9 mouse cellular contexts compared by ENCODE assay signal in genomic region chr19:40343018-40343417, GRCm38 (mm10).
DNase-seq lines count a peak whose midpoint lies in the region; ATAC-seq and TF ChIP-seq lines count a peak whose summit lies in the region.
"Had no signal": no experiment of that assay in that cellular context is flagged by ENCODE, and none has a peak within 500 bp of the region (broad histone marks: within the 10 kb centered on the region; RNA-seq: fewer than 3 reads in every experiment).

No protein-coding gene starts in this region.

- TF ChIP-seq CTCF in heart, postnatal 0 days (IDR thresholded peaks at IDR 0.05; ENCODE audit: low read depth): peak; percentile 89
- TF ChIP-seq CTCF in lung, adult 2 months (IDR thresholded peaks at IDR 0.05; ENCODE audit: insufficient read depth, low read length): peak; percentile 91

- no peak for TF ChIP-seq EP300 in heart, postnatal 0 days (IDR thresholded peaks at IDR 0.05; ENCODE audit: low read depth)

- ATAC-seq in embryonic facial prominence, embryonic 14.5 days (ENCODE audit: low read depth): peak; percentile 81; the same call in 1 of the 2 replicates
- ATAC-seq in heart, postnatal 0 days (ENCODE audit: insufficient read depth, low read depth): peak; percentile 51; the same call in 1 of the 2 replicates
- peak; percentile 65; the same call in 1 of the 2 replicates for ATAC-seq in neutrophil, adult 5-6 weeks (ENCODE audit: extremely low read depth, insufficient number of reproducible peaks, low FRiP score, poor library complexity, severe bottlenecking)

- H3K4me2 ChIP-seq in embryonic facial prominence, embryonic 14.5 days (ENCODE audit: low read depth, low read length): no peak overlapping the region
- H3K4me2 ChIP-seq in heart, postnatal 0 days (ENCODE audit: low read depth, low read length): no peak overlapping the region

- 0 out of 2 replicates have a peak, but pooled peaks cover 3% of the 10 kb centered on the region for H3K36me3 ChIP-seq in embryonic facial prominence, embryonic 14.5 days (ENCODE audit: control insufficient read depth, insufficient read depth, low read length)
- H3K36me3 ChIP-seq in heart, postnatal 0 days (replicated peaks; ENCODE audit: control insufficient read depth, insufficient read depth, low read length): peaks cover 70% of the 10 kb centered on the region

- no peaks in the 10 kb centered on the region for H3K27me3 ChIP-seq in embryonic facial prominence, embryonic 14.5 days (replicated peaks; ENCODE audit: control insufficient read depth, insufficient read depth, low read length)
- H3K27me3 ChIP-seq in heart, postnatal 0 days (ENCODE audit: control insufficient read depth, insufficient read depth, low read length): no peaks in the 10 kb centered on the region

- H3K4me1 ChIP-seq in embryonic facial prominence, embryonic 14.5 days (ENCODE audit: control insufficient read depth, insufficient read depth, low read length): no peaks in the 10 kb centered on the region
- peaks cover 25% of the 10 kb centered on the region for H3K4me1 ChIP-seq in heart, postnatal 0 days (ENCODE audit: control insufficient read depth, insufficient read depth)
- no peaks in the 10 kb centered on the region for H3K4me1 ChIP-seq in lung, adult 2 months (ENCODE audit: control insufficient read depth, insufficient read depth, low read length)

- no peak overlapping the region for H3K9ac ChIP-seq in embryonic facial prominence, embryonic 14.5 days (ENCODE audit: low read depth, low read length)
- H3K9ac ChIP-seq in heart, postnatal 0 days (replicated peaks; ENCODE audit: low read depth, low read length): no peak overlapping the region

- 12% methylated on average over 5 of the region's 5 CpGs for WGBS in embryonic facial prominence, embryonic 14.5 days
- 13% methylated on average over 5 of the region's 5 CpGs for WGBS in heart, postnatal 0 days
- WGBS in lung, adult 2 months: 14% methylated on average over 5 of the region's 5 CpGs

- no peaks in the 10 kb centered on the region for H3K9me3 ChIP-seq in embryonic facial prominence, embryonic 14.5 days (ENCODE audit: control insufficient read depth, low read length)
- no peaks in the 10 kb centered on the region for H3K9me3 ChIP-seq in heart, postnatal 0 days (replicated peaks; ENCODE audit: control insufficient read depth, low read length)

- H3K27ac ChIP-seq in embryonic facial prominence, embryonic 14.5 days (replicated peaks; ENCODE audit: low read depth, low read length): no peak overlapping the region
- H3K27ac ChIP-seq in heart, postnatal 0 days (ENCODE audit: low read depth): no peak overlapping the region

- no peak for TF ChIP-seq POLR2A in lung, adult 2 months (IDR thresholded peaks at IDR 0.05; ENCODE audit: borderline replicate concordance, extremely low read depth, low read depth, low read length)

- DNase-seq in CD4-positive, CD25-positive, alpha-beta regulatory T cell, adult 2 months (ENCODE audit: low read depth, low spot score): peak; percentile 87
- DNase-seq in adrenal gland, postnatal 4 days (ENCODE audit: low spot score in 2 of 2): peak; percentile 50 to 77
- peak; percentile 80 for DNase-seq in embryonic facial prominence, embryonic 14.5 days (ENCODE audit: low spot score)
- peak; percentile 71 for DNase-seq in heart, postnatal 0 days (ENCODE audit: low spot score)
- peak; percentile 83 for DNase-seq in layer of hippocampus, adult 11-12 months (ENCODE audit: low spot score)
- peak; percentile 81 for DNase-seq in lung, adult 2 months
- DNase-seq in testis, postnatal 14 days (ENCODE audit: low spot score): peak; percentile 70

- no peak overlapping the region for H3K4me3 ChIP-seq in embryonic facial prominence, embryonic 14.5 days (ENCODE audit: low read depth, low read length)
- H3K4me3 ChIP-seq in heart, postnatal 0 days (ENCODE audit: low read depth, low read length): no peak overlapping the region
- no peak overlapping the region for H3K4me3 ChIP-seq in lung, adult 2 months (replicated peaks; ENCODE audit: extremely low read depth, low read depth, low read length)
- H3K4me3 ChIP-seq: erythroblast, embryonic 14.5 days had no signal
